9 mouse cellular contexts compared by ENCODE assay signal in the genomic region with DNA sequence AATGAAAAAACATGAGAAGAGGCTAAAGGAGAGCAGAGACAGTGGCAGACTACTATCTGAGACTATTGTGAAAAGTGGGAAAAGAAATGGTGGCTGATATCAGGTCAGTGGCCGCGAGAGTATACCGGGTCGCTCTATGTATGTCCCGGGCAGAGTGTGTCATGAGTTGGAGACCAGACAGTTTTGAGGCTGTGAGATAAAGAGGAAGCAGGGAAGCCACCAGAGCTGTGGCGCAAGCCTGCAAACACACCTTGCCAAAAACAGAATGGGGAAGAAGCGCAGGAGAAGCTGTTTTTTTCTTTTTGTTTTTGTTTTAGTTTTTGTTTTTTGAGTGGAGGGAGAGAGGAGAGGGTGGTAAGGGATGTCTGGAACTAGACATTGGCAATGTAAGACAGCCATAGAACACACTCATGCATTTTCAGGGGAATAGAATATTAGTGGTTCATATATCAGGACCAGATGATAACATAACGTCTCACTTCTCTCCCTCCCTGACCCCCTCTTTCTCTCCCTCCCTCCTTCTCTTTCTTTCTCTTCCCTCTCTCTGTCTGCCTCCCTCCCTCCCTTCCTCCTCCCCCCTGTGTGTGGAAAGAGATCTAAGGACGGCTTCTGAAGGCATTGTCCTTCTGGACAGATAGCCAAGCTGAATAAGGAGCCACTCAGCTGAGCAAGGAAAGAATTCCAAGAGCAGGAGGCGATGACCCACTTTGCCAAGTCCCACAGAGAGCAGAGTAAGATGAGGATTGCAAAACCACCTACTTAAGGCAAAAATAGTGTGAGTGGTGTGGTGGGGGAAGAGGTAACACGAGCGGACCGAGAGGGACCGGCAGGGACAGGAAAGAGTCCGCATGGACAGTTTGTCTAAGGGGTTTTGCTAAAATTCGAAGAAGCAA.
A peak's percentile ranks its signal among the peaks of the same experiment; 100 is the strongest.
DNase-seq lines count a peak whose midpoint lies in the region; ATAC-seq lines count a peak whose summit lies in the region.
"Had no signal": no experiment of that assay in that cellular context is flagged by ENCODE, and none has a peak within 500 bp of the region (broad histone marks: within the 10 kb centered on the region; RNA-seq: fewer than 3 reads in every experiment).

No protein-coding gene starts in this region.

- peak; percentile 99 for ATAC-seq in megakaryocyte progenitor cell, adult 5-6 weeks (replicated peaks; ENCODE audit: poor library complexity)
- no peak for ATAC-seq in neural tube, embryonic 15.5 days (ENCODE audit: low FRiP score)

- H3K36me3 ChIP-seq in neural tube, embryonic 15.5 days: no peaks in the 10 kb centered on the region

- H3K4me2 ChIP-seq in neural tube, embryonic 15.5 days: no peak overlapping the region

- peak; percentile 52 for DNase-seq in layer of hippocampus, adult 11-12 months (ENCODE audit: low spot score)
- no peak for DNase-seq in layer of hippocampus, adult 9-10 months (ENCODE audit: low spot score)
- DNase-seq in NIH3T3 (ENCODE audit: low read depth): peak; percentile 35
- DNase-seq in left cerebral cortex, postnatal 14 days (ENCODE audit: low spot score in 2 of 2): peak; percentile 26 to 33
- DNase-seq in kidney, postnatal 10 days: no peak
- DNase-seq in embryo, embryonic 10 days (ENCODE audit: low spot score): no peak

- no peak overlapping the region for H3K9ac ChIP-seq in neural tube, embryonic 15.5 days (replicated peaks)

- H3K27ac ChIP-seq in neural tube, embryonic 15.5 days (replicated peaks): no peak overlapping the region
- H3K27ac ChIP-seq: macrophage had no signal

- WGBS in neural tube, embryonic 15.5 days: 82% methylated on average over 16 of the region's 16 CpGs

- H3K4me1 ChIP-seq in neural tube, embryonic 15.5 days: no peaks in the 10 kb centered on the region

- H3K27me3 ChIP-seq in neural tube, embryonic 15.5 days (replicated peaks): no peaks in the 10 kb centered on the region

- H3K4me3 ChIP-seq in neural tube, embryonic 15.5 days (replicated peaks): no peak overlapping the region

- no peaks in the 10 kb centered on the region for H3K9me3 ChIP-seq in neural tube, embryonic 15.5 days (replicated peaks)

- intact Hi-C loops in left cerebral cortex, postnatal 14 days (cut with DNase I): no loop called here

Comparison
In these comparisons a context has a peak if more than half of its experiments do, and no peak if none do; other contexts are left out.
1. DNase-seq: peak in layer of hippocampus, adult 11-12 months (single experiment), NIH3T3 (single experiment) and left cerebral cortex, postnatal 14 days (2 of 2); none in layer of hippocampus, adult 9-10 months (single experiment), kidney, postnatal 10 days (single experiment) and embryo, embryonic 10 days (single experiment).